Mouse (Mus musculus) embryonic fibroblast, embryonic 13.5 days (primary cell): ENCODE data around the gene Tac4. TPM values are rescaled to one million over a fixed set of nuclear protein-coding genes. Genes with fewer than 3 reads are reported as not detected.
A peak's percentile ranks its signal among the peaks of the same experiment; 100 is the strongest.

ENCODE experiments used
- H3K27ac ChIP-seq: 2 replicates; pipeline ENCODE4 v1.5.1; 2012; ENCODE audit warnings: low read length, control low read depth, inconsistent platforms; ENCODE audit not compliant: insufficient read depth
- H3K4me1 ChIP-seq: 2 replicates; pipeline ENCODE4 v1.6.1; 2011; ENCODE audit warnings: low read length; ENCODE audit not compliant: control insufficient read depth, insufficient read depth
- H3K4me3 ChIP-seq: 2 replicates; pipeline ENCODE4 v1.5.1; 2011; ENCODE audit warnings: mild to moderate bottlenecking, control low read depth, low read length; ENCODE audit not compliant: insufficient read depth
- CTCF ChIP-seq: IDR thresholded peaks from 2 replicates; pipeline ENCODE4 v1.5.1; 2011; ENCODE audit warnings: mild to moderate bottlenecking, control low read depth, low read length, moderate library complexity, borderline replicate concordance; ENCODE audit not compliant: insufficient read depth
- POLR2A ChIP-seq: IDR thresholded peaks from 2 replicates; pipeline ENCODE4 v1.6.1; 2011; ENCODE audit warnings: low read depth, mild to moderate bottlenecking, control low read depth, low read length, moderate library complexity
- polyA plus RNA-seq: library from polyadenylated mRNA; stranded (reverse); fragments of >200 nt; gene quantifications from 2 replicates; pipeline ENCODE4 v1.2.4, GENCODE M21; 2011; ENCODE audit warnings: low read depth; ENCODE audit not compliant: missing spikeins, insufficient read length

Tac4 gene
- polyA plus RNA-seq, 1 experiment, result not detected

DNA sequence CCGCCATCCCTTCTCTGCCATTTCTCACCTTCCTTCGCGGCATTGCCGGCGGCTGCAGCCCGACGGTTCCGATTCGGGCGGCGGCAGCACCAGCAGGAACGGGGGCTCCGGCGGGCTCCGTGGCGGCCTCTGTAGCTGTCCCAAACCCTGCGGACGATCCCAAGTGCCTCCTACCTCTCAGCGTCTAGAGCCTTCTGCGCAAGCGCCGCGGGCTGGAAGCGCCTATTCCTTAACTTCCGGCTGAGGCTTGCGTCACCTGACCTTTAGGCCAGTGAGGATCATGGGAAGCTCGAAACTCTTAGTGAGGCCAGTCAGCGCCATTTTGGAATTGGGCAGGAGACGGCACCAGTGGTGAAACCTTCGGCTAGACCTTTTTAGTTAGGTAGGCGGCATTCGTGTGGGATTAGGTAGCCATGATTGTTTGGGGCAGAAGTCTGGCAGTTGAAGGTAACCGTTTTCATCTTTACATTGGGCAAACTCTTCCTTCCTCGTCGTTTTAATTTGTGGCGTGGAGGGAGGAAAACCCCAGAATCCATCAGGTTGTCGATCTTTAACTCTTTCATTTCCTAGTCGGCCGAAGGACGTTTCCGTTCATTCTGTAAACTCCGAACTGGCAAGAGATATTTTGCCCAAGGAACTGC is 48.8 kb downstream of the Tac4 start, which contains the start of gene Kat7:
Kat7 (minus strand) TSS at position 240 of the 641 bp plus-strand sequence.
- Histone ChIP-seq H3K4me1 (peaks cover 4% of the 10 kb centered on the region; the same call in 1 of the 2 replicates), H3K4me3 (peak within 1 kb of the TSS; percentile 96), H3K27ac (peak within 1 kb of the TSS; percentile 91)
- TF ChIP-seq POLR2A (peak; percentile 59), CTCF (no peak)

DNA sequence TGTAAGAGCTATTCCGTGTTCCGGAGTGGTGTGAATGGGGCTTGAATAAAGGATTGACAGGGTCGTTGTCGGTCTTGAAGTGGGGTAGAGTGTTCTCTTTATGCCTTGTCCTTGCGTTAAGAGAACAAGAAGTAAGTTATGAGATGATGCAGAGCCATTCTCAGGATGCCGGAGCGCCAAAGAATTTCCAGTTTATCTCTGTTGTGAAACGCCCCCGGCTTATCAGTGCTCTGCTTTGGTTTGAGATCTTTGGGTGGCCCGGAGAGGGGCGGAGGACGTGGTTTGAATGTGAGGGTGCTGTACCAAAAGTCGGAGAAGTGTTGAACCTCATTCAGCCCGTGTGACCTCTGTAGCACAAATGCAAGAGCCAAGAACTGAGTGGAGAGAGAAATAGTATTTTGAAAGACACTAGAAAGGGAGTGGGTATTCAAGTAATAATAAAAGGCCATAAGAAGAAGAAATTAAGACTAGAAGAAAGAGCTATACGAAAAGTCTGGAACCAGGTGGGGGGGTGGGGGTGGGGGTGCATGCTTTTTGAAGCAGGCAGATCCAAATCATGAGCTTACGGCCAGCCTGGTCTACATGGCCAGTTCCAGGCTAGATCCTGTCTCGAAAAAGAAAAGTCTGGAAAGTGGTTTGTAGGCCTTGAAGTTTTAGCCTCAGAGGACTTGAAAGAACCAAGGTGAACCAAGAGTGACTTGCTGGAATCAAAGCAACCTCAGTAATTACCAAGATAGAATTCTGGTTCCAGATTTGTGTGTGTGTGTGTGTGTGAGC is 49.5 kb downstream of the Tac4 start:
- Histone ChIP-seq H3K4me1 (peaks cover 4% of the 10 kb centered on the region; the same call in 1 of the 2 replicates), H3K27ac (peak overlapping the region; percentile 91), H3K4me3 (peak overlapping the region; percentile 96)
- TF ChIP-seq CTCF (no peak), POLR2A (peak; percentile 38; the same call in 1 of the 2 replicates)

DNA sequence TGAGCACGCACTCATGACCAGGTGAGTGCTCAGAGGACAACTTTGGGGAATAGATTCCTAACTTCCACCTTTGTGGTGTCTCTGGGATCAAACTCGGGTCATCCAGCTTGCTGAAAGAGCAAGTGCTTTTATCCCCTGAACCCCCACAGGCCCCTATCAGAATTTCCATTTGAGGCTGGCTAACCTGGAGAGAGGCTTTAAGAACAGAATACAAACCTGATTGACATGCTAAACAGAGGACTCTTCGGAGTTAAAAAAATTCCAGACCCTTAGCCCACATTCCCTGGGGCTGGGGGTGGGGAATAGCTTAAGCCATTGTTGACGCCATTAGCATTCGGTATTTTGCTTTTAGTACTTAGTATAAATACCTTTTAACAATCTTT is 50.1 kb downstream of the Tac4 start:
- Histone ChIP-seq H3K4me3 (peak overlapping the region; percentile 96), H3K4me1 (peaks cover 4% of the 10 kb centered on the region; the same call in 1 of the 2 replicates), H3K27ac (0 out of 2 replicates have a peak overlapping the region, but pooled peaks have one; percentile 15)
- TF ChIP-seq CTCF, result no peak
- TF ChIP-seq POLR2A, result no peak

DNA sequence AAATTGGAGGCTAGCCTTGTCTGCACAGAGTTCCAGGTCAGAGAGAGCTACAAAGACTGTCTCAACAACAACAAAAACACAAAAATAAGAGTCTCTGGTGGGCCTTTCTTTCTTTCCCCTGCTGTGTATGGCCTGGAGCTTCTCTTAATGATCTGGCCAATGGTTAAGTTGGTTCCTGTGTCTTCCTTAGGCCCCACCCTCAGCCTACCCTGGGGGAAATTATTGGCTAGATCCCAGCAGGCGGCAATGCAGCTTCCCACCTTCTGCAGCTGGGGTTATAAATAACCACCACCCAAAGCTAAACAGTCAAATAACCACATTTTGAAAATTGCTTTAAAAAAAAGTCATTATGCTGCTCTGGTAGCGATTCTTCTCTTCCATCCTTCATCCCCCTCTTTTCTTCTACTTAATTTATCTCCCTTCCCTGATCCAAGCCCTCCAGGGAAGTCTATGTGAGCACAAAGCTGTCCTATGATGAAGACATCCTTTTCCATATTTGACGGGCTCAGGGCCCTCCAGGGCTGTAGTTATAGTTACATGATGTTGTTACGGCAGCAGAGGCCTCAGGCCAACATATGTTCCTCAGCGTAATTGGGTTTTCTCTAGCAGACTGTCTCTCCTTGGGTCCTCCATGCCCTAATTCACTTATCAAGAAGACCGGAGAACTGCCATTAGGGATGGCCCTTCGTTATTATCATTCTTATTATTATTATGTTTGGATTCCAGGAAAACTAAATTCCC is 54.1 kb downstream of the Tac4 start:
- Histone ChIP-seq H3K27ac (no peak overlapping the region), H3K4me1 (peaks cover 4% of the 10 kb centered on the region; the same call in 1 of the 2 replicates), H3K4me3 (no peak overlapping the region)
- TF ChIP-seq CTCF (no peak), POLR2A (no peak)

DNA sequence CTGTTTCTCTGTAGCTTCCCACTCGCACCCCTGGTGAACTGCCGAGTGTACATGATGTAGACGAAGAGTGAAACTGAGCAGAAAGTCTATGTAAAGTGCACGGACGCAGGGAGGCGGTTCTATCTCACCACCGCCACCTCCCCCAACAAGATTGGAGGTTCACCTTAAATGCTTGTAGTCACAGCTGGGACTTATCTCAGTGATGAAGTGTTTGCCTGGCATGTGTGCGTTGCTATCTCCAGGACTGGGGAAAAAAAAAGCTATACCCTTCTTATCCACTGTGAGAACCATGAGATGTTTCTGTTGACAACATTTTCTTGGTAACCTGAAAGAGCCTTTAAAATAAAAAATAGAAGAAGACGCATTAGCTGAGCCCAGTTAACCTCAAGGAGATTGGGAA is 56.8 kb downstream of the Tac4 start:
- no peaks in the 10 kb centered on the region for H3K4me1 ChIP-seq
- no peak for TF ChIP-seq POLR2A
- TF ChIP-seq CTCF, result no peak
- H3K27ac ChIP-seq, result no peak overlapping the region
- no peak overlapping the region for H3K4me3 ChIP-seq

Other genes with a start within 250 kb of the Tac4 start
- gene Pdk2, start 220.2 kb upstream of the Tac4 start, polyA plus RNA-seq, result 8.6 and 10.0 TPM in 2 replicates
- gene Itga3, start 184.7 kb upstream of the Tac4 start, polyA plus RNA-seq, result 6.9 and 12.8 TPM in 2 replicates
- 0.19 TPM in 1 of 2 replicates, not detected in the other for gene Dlx3, start 141.4 kb upstream of the Tac4 start, polyA plus RNA-seq
- gene Dlx4, start 115.3 kb upstream of the Tac4 start, polyA plus RNA-seq, result not detected in 2 replicates
- 56.1 and 58.4 TPM in 2 replicates for gene Kat7, start 48.7 kb downstream of the Tac4 start, polyA plus RNA-seq
- 7.0 and 8.4 TPM in 2 replicates for gene Fam117a, start 75.5 kb downstream of the Tac4 start, polyA plus RNA-seq
- gene Slc35b1, start 123.2 kb downstream of the Tac4 start, polyA plus RNA-seq, result 90.7 and 97.2 TPM in 2 replicates
- gene Spop, start 152.6 kb downstream of the Tac4 start, polyA plus RNA-seq, result 122 and 155 TPM in 2 replicates